Mouse (Mus musculus) ES-Bruce4 (cell line): Measurements from ENCODE around the gene Flywch1. TPM values are rescaled to one million over a fixed set of nuclear protein-coding genes. Genes with fewer than 3 reads are reported as not detected.

Source experiments
- H3K27ac ChIP-seq: 2 replicates; pipeline ENCODE4 v1.5.1; 2012; ENCODE audit warnings: low read length, inconsistent platforms; ENCODE audit not compliant: insufficient read depth
- H3K27me3 ChIP-seq: 2 replicates; pipeline ENCODE4 v1.6.1; 2012; ENCODE audit warnings: mild to moderate bottlenecking, low read length, inconsistent platforms; ENCODE audit not compliant: control insufficient read depth, poor library complexity, insufficient read depth, severe bottlenecking
- H3K36me3 ChIP-seq: 2 replicates; pipeline ENCODE4 v1.6.1; 2012; ENCODE audit warnings: inconsistent platforms, mild to moderate bottlenecking, low read length, moderate library complexity; ENCODE audit not compliant: control insufficient read depth, poor library complexity, insufficient read depth, severe bottlenecking
- H3K4me1 ChIP-seq: one replicate; pipeline ENCODE4 v1.8.1; 2011; ENCODE audit warnings: low read length; ENCODE audit not compliant: control insufficient read depth, insufficient read depth
- H3K4me3 ChIP-seq: 2 replicates; pipeline ENCODE4 v1.5.1; 2011; ENCODE audit warnings: low read depth, mild to moderate bottlenecking, low read length
- H3K9ac ChIP-seq: 2 replicates; pipeline ENCODE4 v1.6.1; 2012; ENCODE audit warnings: low read depth, mild to moderate bottlenecking, inconsistent platforms; ENCODE audit not compliant: poor library complexity, severe bottlenecking
- H3K9me3 ChIP-seq: replicated peaks from 2 replicates; pipeline ENCODE4 v1.6.1; 2012; ENCODE audit warnings: mild to moderate bottlenecking, low read length, inconsistent platforms; ENCODE audit not compliant: control insufficient read depth, poor library complexity, insufficient read depth, severe bottlenecking
- CTCF ChIP-seq: IDR thresholded peaks from one replicate; pipeline ENCODE4 v1.8.1; 2011; ENCODE audit warnings: low read depth, low read length
- EP300 ChIP-seq: IDR thresholded peaks from 2 replicates; pipeline ENCODE4 v1.6.1; 2011; ENCODE audit warnings: low read depth, low read length; ENCODE audit not compliant: insufficient read depth
- POLR2A ChIP-seq: IDR thresholded peaks from one replicate; pipeline ENCODE4 v1.8.1; 2011; ENCODE audit warnings: low read length; ENCODE audit not compliant: insufficient read depth
- polyA plus RNA-seq: library from polyadenylated mRNA; stranded (reverse); fragments of >200 nt; gene quantifications from 2 replicates; pipeline ENCODE4 v1.2.4, GENCODE M21; 2011; ENCODE audit warnings: low read depth; ENCODE audit not compliant: missing spikeins, insufficient read depth, insufficient read length

The Flywch1 gene
- polyA plus RNA-seq, 1 experiment: 34.2 TPM

- no peaks in the 10 kb centered on the region for H3K9me3 ChIP-seq
- H3K4me1 ChIP-seq: no peaks in the 10 kb centered on the region
- peak overlapping the region; percentile 66 for H3K27ac ChIP-seq
- no peak overlapping the region for H3K9ac ChIP-seq
- no peaks in the 10 kb centered on the region for H3K27me3 ChIP-seq
- peak overlapping the region; percentile 16; the same call in 1 of the 2 replicates for H3K4me3 ChIP-seq
- no peak for TF ChIP-seq POLR2A
- no peak for TF ChIP-seq CTCF
- no peak for TF ChIP-seq EP300
- no peaks in the 10 kb centered on the region; the same call in 1 of the 2 replicates for H3K36me3 ChIP-seq
Measured at GRCm38 (mm10) chr17:23795323-23795722, 23.9 kb upstream of the Flywch1 start.

GRCm38 (mm10) chr17:23791079-23791357 is 19.6 kb upstream of the Flywch1 start:
- Histone ChIP-seq H3K27me3 (no peaks in the 10 kb centered on the region), H3K9me3 (no peaks in the 10 kb centered on the region)
- no peak for TF ChIP-seq CTCF
- TF ChIP-seq POLR2A: peak; percentile 7
- no peak for TF ChIP-seq EP300

GRCm38 (mm10) chr17:23790269-23791078 is 19.1 kb upstream of the Flywch1 start, which contains the start of gene Srrm2:
Gene Srrm2, plus strand, starts transcription at chr17:23790532.
- Histone ChIP-seq H3K27me3 (no peaks in the 10 kb centered on the region), H3K9ac (peak within 1 kb of the TSS; percentile 79), H3K36me3 (no peaks in the 10 kb centered on the region), H3K4me3 (peak within 1 kb of the TSS; percentile 76), H3K27ac (peak within 1 kb of the TSS; percentile 88), H3K9me3 (no peaks in the 10 kb centered on the region), H3K4me1 (no peaks in the 10 kb centered on the region)
- no peak for TF ChIP-seq CTCF
- peak; percentile 64 for TF ChIP-seq EP300
- TF ChIP-seq POLR2A: peak; percentile 8

More at GRCm38 (mm10) chr17:23791079-23791357, 19.6 kb upstream of the Flywch1 start:
- no peaks in the 10 kb centered on the region for H3K4me1 ChIP-seq
- peak overlapping the region; percentile 88 for H3K27ac ChIP-seq
- peak overlapping the region; percentile 76 for H3K4me3 ChIP-seq
- peak overlapping the region; percentile 79 for H3K9ac ChIP-seq
- H3K36me3 ChIP-seq: no peaks in the 10 kb centered on the region

GRCm38 (mm10) chr17:23789749-23790268 is 18.4 kb upstream of the Flywch1 start:
- H3K27me3 ChIP-seq: no peaks in the 10 kb centered on the region
- peak overlapping the region; percentile 79 for H3K9ac ChIP-seq
- no peak for TF ChIP-seq POLR2A
- no peak for TF ChIP-seq CTCF
- TF ChIP-seq EP300: peak; percentile 77
- peak overlapping the region; percentile 88 for H3K27ac ChIP-seq
- H3K36me3 ChIP-seq: no peaks in the 10 kb centered on the region
- H3K4me3 ChIP-seq: peak overlapping the region; percentile 76
- no peaks in the 10 kb centered on the region for H3K4me1 ChIP-seq
- H3K9me3 ChIP-seq: no peaks in the 10 kb centered on the region

GRCm38 (mm10) chr17:23788973-23789372 is 17.6 kb upstream of the Flywch1 start:
- Histone ChIP-seq H3K9me3 (no peaks in the 10 kb centered on the region), H3K36me3 (no peaks in the 10 kb centered on the region), H3K4me1 (no peaks in the 10 kb centered on the region), H3K4me3 (no peak overlapping the region), H3K27me3 (no peaks in the 10 kb centered on the region), H3K27ac (peak overlapping the region; percentile 92), H3K9ac (no peak overlapping the region; the same call in 1 of the 2 replicates)
- no peak for TF ChIP-seq POLR2A
- TF ChIP-seq EP300: no peak
- no peak for TF ChIP-seq CTCF

- peak overlapping the region; percentile 14 for H3K9ac ChIP-seq
Measured at GRCm38 (mm10) chr17:23786510-23786931, 15.1 kb upstream of the Flywch1 start.

More at GRCm38 (mm10) chr17:23786510-23786931, 15.1 kb upstream of the Flywch1 start:
- peak overlapping the region; percentile 74 for H3K27ac ChIP-seq
- H3K4me1 ChIP-seq: no peaks in the 10 kb centered on the region
- no peaks in the 10 kb centered on the region for H3K36me3 ChIP-seq
- no peaks in the 10 kb centered on the region for H3K9me3 ChIP-seq
- peak overlapping the region; percentile 93 for H3K4me3 ChIP-seq
- TF ChIP-seq EP300 (no peak), POLR2A (no peak), CTCF (no peak)
- no peaks in the 10 kb centered on the region for H3K27me3 ChIP-seq
